Mouse (Mus musculus) small intestine, adult 2 months (tissue): ENCODE results near the gene Dock2. TPM values are rescaled to one million over a fixed set of nuclear protein-coding genes. Genes with fewer than 3 reads are reported as not detected.
A peak's percentile ranks its signal among the peaks of the same experiment; 100 is the strongest.
"Not testable (repeated sequence)": the region's sequence is repeated elsewhere in the genome, so short reads cannot be mapped to it uniquely, and the experiment has no call there.

ENCODE experiments used
- H3K27ac ChIP-seq: fragments of 200-500 bp; 2 replicates; pipeline ENCODE4 v1.5.1; 2012; ENCODE audit warnings: low read depth, low read length, control low read depth, inconsistent platforms; ENCODE audit not compliant: insufficient read depth
- H3K27me3 ChIP-seq: fragments of 200-500 bp; 2 replicates; pipeline ENCODE4 v1.6.1; 2012; ENCODE audit warnings: mild to moderate bottlenecking, moderate library complexity, low read length, inconsistent platforms; ENCODE audit not compliant: control insufficient read depth, insufficient read depth
- H3K36me3 ChIP-seq: fragments of 200-500 bp; 2 replicates; pipeline ENCODE4 v1.6.1; 2012; ENCODE audit warnings: mild to moderate bottlenecking, low read length, control low read depth, inconsistent platforms; ENCODE audit not compliant: control insufficient read depth, insufficient read depth
- H3K4me1 ChIP-seq: fragments of 200-500 bp; 2 replicates; pipeline ENCODE4 v1.6.1; 2012; ENCODE audit warnings: low read length, inconsistent platforms, mixed read lengths; ENCODE audit not compliant: control insufficient read depth, insufficient read depth, insufficient read length
- H3K4me3 ChIP-seq: fragments of 200-500 bp; 2 replicates; pipeline ENCODE4 v1.5.1; 2012; ENCODE audit warnings: low read depth, mild to moderate bottlenecking, control low read depth, inconsistent platforms, low read length, moderate library complexity
- CTCF ChIP-seq: fragments of 200-500 bp; IDR thresholded peaks from 2 replicates; pipeline ENCODE4 v1.5.1; 2012; ENCODE audit warnings: low read depth, mild to moderate bottlenecking, control low read depth, inconsistent platforms, low read length, moderate library complexity, mixed read lengths; ENCODE audit not compliant: insufficient replicate concordance, insufficient read length; ENCODE audit errors: extremely low read depth
- POLR2A ChIP-seq: fragments of 200-500 bp; IDR thresholded peaks from 2 replicates; pipeline ENCODE4 v1.6.1; 2012; ENCODE audit warnings: low read depth, mild to moderate bottlenecking, control low read depth, inconsistent platforms, low read length, moderate library complexity
- WGBS: fragments of 180-500 bp; shearing (Covaris S2); methylation state at CpG from one replicate; pipeline ENCODE4 v1.1.7; 2018; 5-methylcytosine and 5-hydroxymethylcytosine counted together
- polyA plus RNA-seq: library from polyadenylated mRNA; depleted of rRNA; stranded (reverse); fragments of >200 nt; gene quantifications from 2 replicates; pipeline ENCODE4 v1.2.3, GENCODE M21; 2012

Gene Dock2
- polyA plus RNA-seq, 1 experiment = 2.5 TPM

DNA sequence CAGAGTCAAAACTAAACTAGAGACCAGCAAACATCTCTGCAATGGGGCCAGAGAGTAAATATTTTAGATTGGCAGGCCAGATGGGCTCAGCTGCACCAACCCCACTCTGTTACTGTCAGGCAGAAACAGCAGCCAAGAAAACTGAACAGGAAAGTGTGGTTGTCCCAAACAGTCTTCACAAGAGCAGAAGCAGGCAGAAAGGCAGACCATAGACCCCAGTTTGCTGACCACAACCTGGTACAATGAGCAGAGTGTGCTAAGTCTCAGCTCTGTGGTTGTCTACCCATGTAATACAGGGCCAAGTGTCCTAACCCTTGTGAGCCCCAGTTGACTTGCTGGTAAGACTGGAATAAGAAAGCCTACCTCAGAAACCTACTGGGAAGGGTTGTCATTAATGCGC is 543.4 kb downstream of the Dock2 start:
- TF ChIP-seq POLR2A (no peak), CTCF (no peak)
- H3K27me3 ChIP-seq = no peaks in the 10 kb centered on the region
- no peak overlapping the region for H3K27ac ChIP-seq
- no peak overlapping the region for H3K4me3 ChIP-seq
- no peaks in the 10 kb centered on the region for H3K36me3 ChIP-seq
- WGBS = 93% methylated on average over 1 of the region's 1 CpGs
- H3K4me1 ChIP-seq = no peaks in the 10 kb centered on the region

DNA sequence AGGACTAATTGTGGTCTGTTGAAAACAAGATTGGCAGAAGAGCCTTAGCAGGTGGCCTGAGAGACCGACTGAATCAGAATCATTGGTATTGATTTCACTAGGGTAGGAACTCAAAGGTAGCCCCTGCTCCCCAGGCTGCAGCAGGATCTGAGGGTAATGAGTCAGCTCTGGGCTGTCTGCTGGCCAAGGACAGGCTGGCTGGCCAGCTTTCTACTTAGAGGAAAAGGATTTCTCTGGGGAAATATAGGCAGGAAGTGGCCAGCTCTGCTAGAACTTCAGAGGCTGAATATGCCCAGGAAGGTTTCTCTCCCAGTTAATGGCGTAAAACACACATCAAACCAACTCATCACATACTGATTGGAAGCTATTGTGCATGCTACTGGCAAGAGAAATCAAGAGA is 544.0 kb downstream of the Dock2 start:
- no peak overlapping the region for H3K27ac ChIP-seq
- H3K4me3 ChIP-seq = no peak overlapping the region
- TF ChIP-seq POLR2A = no peak
- TF ChIP-seq CTCF = no peak
- H3K36me3 ChIP-seq = no peaks in the 10 kb centered on the region
- no peaks in the 10 kb centered on the region for H3K27me3 ChIP-seq
- whole genome bisulfite sequencing = 81% methylated on average over 2 of the region's 2 CpGs
- no peaks in the 10 kb centered on the region for H3K4me1 ChIP-seq

DNA sequence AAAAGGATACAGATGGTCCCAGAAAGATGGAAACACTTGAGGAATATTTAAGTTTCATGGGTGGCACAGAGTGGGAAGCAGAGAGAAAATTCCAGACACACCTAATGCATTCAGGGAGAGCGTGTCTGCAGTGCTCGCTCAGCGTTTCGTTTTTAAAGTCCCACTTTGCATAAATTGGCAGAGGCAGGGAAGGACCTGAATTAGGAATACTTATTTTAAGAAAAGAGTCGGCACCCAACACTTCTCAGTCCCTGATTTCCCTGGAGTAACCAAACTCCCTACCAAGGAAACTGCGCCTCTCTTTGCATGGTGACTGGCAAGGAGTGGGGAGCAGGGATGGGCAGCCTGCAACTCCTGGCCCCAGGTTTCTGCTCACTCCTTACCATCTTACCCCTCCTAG is 546.8 kb downstream of the Dock2 start:
- Histone ChIP-seq H3K4me1 (no peaks in the 10 kb centered on the region), H3K36me3 (no peaks in the 10 kb centered on the region), H3K27ac (no peak overlapping the region), H3K4me3 (no peak overlapping the region), H3K27me3 (no peaks in the 10 kb centered on the region)
- 85% methylated on average over 6 of the region's 6 CpGs for WGBS
- TF ChIP-seq CTCF (no peak), POLR2A (no peak)

DNA sequence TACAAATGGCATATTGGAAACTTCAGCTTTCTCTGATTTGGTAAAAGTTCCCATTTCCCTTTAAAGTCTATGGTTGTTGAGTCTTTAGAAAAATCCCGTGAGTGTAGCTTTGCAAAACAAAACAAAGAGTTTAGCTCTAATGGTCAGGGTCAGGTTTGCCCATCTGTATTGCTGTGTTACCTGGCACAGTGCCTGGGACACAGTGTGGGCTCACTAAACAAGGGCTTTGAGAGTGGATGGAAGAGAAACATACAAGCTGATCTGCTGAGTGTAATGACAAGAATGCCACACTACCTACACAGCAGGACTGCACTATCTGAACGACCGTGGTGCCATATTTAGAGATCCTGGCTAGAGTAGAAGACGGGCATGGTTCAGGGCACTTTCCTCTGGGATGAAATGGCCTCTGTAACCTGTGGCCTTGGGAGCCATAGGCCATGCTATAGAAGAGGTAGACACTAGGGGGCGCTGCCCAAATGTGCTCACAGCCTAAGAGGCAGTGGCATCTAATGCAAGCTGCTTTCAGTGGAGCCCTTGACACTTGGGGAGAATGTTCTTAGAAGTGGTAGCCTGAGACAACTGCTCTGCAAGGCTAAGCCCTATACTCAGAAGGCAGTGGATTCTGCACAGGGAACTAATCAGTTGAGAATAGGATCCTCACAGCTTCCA is 547.5 kb downstream of the Dock2 start:
- Histone ChIP-seq H3K27ac (no peak overlapping the region), H3K4me3 (no peak overlapping the region), H3K4me1 (no peaks in the 10 kb centered on the region), H3K27me3 (no peaks in the 10 kb centered on the region), H3K36me3 (no peaks in the 10 kb centered on the region)
- WGBS = 55% methylated on average over 5 of the region's 5 CpGs
- TF ChIP-seq CTCF (peak; percentile 35; the same call in 1 of the 2 replicates), POLR2A (no peak)

DNA sequence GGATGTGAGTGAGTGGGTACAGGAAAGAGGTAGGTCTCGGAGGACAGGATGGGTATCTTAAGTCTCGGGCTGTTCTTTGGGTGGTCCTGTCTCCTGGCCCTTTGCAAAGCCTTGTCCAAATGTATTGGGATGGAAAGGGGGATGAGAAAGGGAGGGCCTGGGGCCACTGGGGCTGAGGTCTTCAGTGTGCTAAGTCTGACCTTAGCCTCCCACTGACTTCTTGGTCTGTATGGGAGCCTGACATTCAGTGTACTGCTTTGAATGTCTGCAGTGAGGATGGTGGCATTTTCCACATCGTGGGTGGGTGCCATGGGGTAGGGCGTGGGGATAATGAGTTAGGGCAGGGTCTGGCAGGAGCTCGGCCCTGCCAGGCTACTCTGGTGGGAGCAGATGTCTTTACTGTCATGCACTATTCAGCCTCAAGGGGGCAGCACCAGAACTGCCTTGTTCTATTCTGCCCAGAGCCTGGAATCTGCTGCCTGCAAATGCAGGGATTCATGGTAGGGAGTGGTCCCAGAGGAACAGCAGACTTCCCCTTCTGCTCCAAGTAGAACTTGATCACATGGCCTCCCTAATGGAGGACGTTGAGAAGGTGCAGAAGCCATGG is 554.8 kb downstream of the Dock2 start:
- no peaks in the 10 kb centered on the region; the same call in 1 of the 2 replicates for H3K36me3 ChIP-seq
- WGBS = 43% methylated on average over 6 of the region's 6 CpGs
- no peak overlapping the region for H3K27ac ChIP-seq
- TF ChIP-seq CTCF = peak; percentile 47; the same call in 1 of the 2 replicates
- no peak for TF ChIP-seq POLR2A
- no peaks in the 10 kb centered on the region for H3K27me3 ChIP-seq
- no peak overlapping the region for H3K4me3 ChIP-seq
- no peaks in the 10 kb centered on the region for H3K4me1 ChIP-seq

DNA sequence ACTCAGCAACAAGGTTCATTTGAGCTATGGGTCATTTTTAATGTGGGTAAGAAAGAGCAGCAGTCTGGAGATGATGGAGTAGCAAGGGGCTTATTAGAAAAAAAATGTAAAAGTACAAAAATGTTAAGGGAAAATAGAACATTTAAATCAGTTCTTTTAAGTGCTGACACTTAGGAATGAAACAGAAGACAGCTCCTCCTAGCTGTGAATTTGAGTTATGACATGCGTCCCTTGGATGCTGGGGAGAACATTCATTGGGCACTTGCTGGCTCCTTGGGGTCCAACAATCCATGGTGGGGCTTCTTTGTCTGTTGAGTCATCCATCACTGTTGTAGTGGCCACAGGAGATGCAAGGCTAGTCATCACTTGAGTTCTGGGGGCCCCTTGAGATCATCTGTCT is 556.5 kb downstream of the Dock2 start:
- 49% methylated on average over 1 of the region's 1 CpGs for WGBS
- Histone ChIP-seq H3K27ac (no peak overlapping the region), H3K4me1 (no peaks in the 10 kb centered on the region), H3K27me3 (no peaks in the 10 kb centered on the region), H3K36me3 (no peaks in the 10 kb centered on the region; the same call in 1 of the 2 replicates), H3K4me3 (no peak overlapping the region)
- TF ChIP-seq CTCF = no peak
- TF ChIP-seq POLR2A = no peak

DNA sequence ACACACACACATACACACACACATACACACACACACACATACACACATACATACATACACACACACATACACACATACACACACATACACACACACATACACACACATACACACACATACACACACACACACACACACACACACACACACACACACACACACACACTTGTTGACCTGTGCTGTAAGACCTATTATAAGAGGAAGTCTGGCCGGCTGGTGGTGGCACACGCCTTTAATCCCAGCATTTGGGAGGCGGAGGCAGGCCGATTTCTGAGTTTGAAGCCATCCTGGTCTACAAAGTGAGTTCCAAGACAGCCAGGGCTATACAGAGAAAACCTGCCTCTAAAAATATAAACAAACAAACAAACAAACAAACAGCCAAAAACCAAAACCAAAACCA is 563.1 kb downstream of the Dock2 start:
- H3K4me1 ChIP-seq, H3K36me3 ChIP-seq, H3K27ac ChIP-seq, H3K27me3 ChIP-seq, H3K4me3 ChIP-seq: not testable (repeated sequence)
- WGBS = 78% methylated on average over 4 of the region's 4 CpGs
